Mouse (Mus musculus): ENCODE results near the gene Leng8.

GRCm38 (mm10) chr7:4111766-4112165 is 25.1 kb upstream of the Leng8 start:
- no peak for TF ChIP-seq TAL1 (IDR thresholded peaks at IDR 0.05; ENCODE audit: low read length)
- TF ChIP-seq GATA1 (IDR thresholded peaks at IDR 0.05; ENCODE audit: low read length): no peak

All from erythroblast, embryonic 14.5 days (primary cell).